Mouse (Mus musculus) midbrain, embryonic 12.5 days (tissue): ENCODE measurements around the gene Lum. TPM values are rescaled to one million over a fixed set of nuclear protein-coding genes. Genes with fewer than 3 reads are reported as not detected.

Experiments
- ATAC-seq: fragments of 200-750 bp; cut with Nextera tagmentation; 2 replicates; pipeline ENCODE4 v1.8.0; 2017; ENCODE audit warnings: low read depth, moderate TSS enrichment, moderate library complexity; ENCODE audit not compliant: low FRiP score
- H3K27ac ChIP-seq: fragments of 300-500 bp; sonication (generic); replicated peaks from 2 replicates; pipeline ENCODE4 v1.5.1; 2016; ENCODE audit warnings: mild to moderate bottlenecking
- H3K27me3 ChIP-seq: fragments of 300-500 bp; sonication (generic); 2 replicates; pipeline ENCODE4 v1.6.1; 2016; ENCODE audit warnings: mild to moderate bottlenecking
- H3K36me3 ChIP-seq: fragments of 300-500 bp; sonication (generic); 2 replicates; pipeline ENCODE4 v1.6.1; 2016
- H3K4me1 ChIP-seq: fragments of 300-500 bp; sonication (generic); 2 replicates; pipeline ENCODE4 v1.6.1; 2016
- H3K4me2 ChIP-seq: fragments of 300-500 bp; sonication (generic); replicated peaks from 2 replicates; pipeline ENCODE4 v1.6.1; 2016; ENCODE audit warnings: mild to moderate bottlenecking, moderate library complexity
- H3K4me3 ChIP-seq: fragments of 300-500 bp; sonication (generic); 2 replicates; pipeline ENCODE4 v1.5.1; 2016; ENCODE audit warnings: mild to moderate bottlenecking
- H3K9ac ChIP-seq: fragments of 300-500 bp; sonication (generic); replicated peaks from 2 replicates; pipeline ENCODE4 v1.6.1; 2016; ENCODE audit warnings: mild to moderate bottlenecking, moderate library complexity
- H3K9me3 ChIP-seq: fragments of 300-500 bp; sonication (generic); 2 replicates; pipeline ENCODE4 v1.6.1; 2016; ENCODE audit warnings: mild to moderate bottlenecking
- WGBS: fragments of 180-500 bp; shearing (Covaris S2); methylation state at CpG from one replicate; pipeline ENCODE4 v1.1.7; 2016; 5-methylcytosine and 5-hydroxymethylcytosine counted together
- polyA plus RNA-seq: library from polyadenylated mRNA; unstranded; fragments of >200 nt; fragmentation: Nextera tagmentation; extraction: Ambion mirVana; gene quantifications from 2 replicates; pipeline ENCODE4 v1.2.1, GENCODE M21; 2016

Gene Lum
- polyA plus RNA-seq, 1 experiment from 2014 or later: 152 TPM

DNA sequence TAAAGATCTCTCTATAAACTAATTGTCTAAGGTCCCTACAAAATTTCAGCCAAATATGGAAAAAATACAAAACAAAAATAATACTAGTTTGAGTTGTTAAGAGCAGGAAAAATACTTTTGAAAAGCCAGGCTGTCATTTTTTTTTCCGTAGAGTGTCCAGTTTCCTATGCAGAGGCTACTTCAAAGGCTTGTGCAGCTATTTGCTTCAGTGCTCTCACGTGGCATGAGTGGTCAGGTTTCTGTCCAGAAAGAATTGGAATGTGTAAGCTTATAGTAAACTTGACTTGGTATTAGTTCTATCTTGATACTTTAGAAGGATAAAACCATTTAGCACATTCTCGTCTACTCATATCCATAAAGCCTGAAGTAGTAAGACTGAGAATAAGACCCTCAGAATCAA is 26.8 kb downstream of the Lum start:
- no peak for ATAC-seq
- Histone ChIP-seq H3K4me1 (no peaks in the 10 kb centered on the region), H3K9me3 (no peaks in the 10 kb centered on the region), H3K4me3 (no peak overlapping the region), H3K36me3 (no peaks in the 10 kb centered on the region), H3K4me2 (no peak overlapping the region), H3K27ac (no peak overlapping the region), H3K27me3 (no peaks in the 10 kb centered on the region), H3K9ac (no peak overlapping the region)
- WGBS: 67% methylated on average over 3 of the region's 3 CpGs

DNA sequence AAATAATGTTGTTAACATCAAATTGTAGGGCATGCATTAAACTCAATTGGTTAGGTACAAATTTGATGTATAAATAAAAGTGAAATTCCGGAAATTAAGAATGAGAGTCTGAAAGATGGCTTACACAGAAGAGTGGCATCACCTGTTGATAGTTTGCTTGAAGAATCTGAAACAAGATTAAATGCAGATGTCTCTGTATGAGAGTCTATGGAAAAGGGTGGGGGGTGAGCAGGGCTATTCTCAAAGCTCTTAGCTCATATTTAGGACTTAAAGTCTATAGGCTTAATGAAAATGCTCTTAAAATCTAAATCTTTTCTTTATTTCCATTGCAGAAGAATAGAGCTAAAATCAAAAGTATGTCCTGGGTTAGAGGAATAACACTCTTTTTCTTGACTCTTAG is 30.8 kb downstream of the Lum start:
- Histone ChIP-seq H3K27me3 (no peaks in the 10 kb centered on the region), H3K4me1 (no peaks in the 10 kb centered on the region), H3K27ac (no peak overlapping the region), H3K4me3 (no peak overlapping the region), H3K9ac (no peak overlapping the region), H3K4me2 (no peak overlapping the region), H3K9me3 (no peaks in the 10 kb centered on the region), H3K36me3 (no peaks in the 10 kb centered on the region)
- WGBS: 71% methylated on average over 1 of the region's 1 CpGs
- no peak for ATAC-seq

DNA sequence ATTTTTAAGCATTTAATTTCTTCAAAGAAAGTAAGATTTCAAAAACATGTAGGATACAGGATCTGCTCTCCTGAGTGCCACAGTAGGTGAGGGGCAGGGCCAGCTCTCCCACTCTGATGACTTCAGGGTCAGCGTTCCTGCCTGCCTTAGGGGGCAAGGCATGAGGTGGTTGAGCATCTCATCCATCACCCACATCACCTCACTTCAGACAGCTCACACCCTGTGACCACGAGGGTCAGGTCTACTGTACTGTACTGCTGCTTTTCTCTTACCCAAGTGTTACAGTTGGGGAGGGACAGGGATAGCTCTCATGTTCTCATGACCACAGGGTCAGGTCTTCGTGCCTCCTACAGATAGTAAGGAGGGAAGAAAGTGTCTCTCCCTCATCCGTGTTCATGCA is 36.8 kb downstream of the Lum start:
- Histone ChIP-seq H3K4me3 (no peak overlapping the region), H3K27ac (no peak overlapping the region), H3K27me3 (no peaks in the 10 kb centered on the region), H3K36me3 (no peaks in the 10 kb centered on the region), H3K9ac (no peak overlapping the region), H3K9me3 (no peaks in the 10 kb centered on the region), H3K4me1 (no peaks in the 10 kb centered on the region), H3K4me2 (no peak overlapping the region)
- WGBS: 82% methylated on average over 4 of the region's 4 CpGs
- ATAC-seq: no peak

DNA sequence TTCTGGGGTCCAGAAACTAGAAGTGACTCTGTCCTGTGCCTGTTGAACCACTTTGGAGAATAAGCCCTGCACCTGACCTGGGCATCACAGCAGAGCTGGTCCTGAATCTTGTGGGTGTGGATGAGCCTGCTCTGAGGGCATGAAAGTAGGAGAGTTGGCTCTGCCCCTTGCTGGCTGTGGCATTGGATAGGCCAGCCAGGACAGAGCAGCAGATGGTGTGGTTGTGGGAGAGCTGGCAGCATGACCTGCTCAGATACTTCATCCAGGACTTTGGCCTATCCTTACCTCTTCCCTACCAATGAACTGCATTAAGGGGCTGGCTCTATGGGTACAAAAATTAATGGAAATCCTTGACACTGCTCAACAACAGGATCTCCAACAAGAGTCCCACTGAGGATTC is 38.3 kb downstream of the Lum start:
- Histone ChIP-seq H3K36me3 (no peaks in the 10 kb centered on the region), H3K27ac (no peak overlapping the region), H3K4me3 (no peak overlapping the region), H3K4me1 (no peaks in the 10 kb centered on the region), H3K9me3 (no peaks in the 10 kb centered on the region), H3K27me3 (no peaks in the 10 kb centered on the region), H3K4me2 (no peak overlapping the region), H3K9ac (no peak overlapping the region)
- ATAC-seq: no peak

DNA sequence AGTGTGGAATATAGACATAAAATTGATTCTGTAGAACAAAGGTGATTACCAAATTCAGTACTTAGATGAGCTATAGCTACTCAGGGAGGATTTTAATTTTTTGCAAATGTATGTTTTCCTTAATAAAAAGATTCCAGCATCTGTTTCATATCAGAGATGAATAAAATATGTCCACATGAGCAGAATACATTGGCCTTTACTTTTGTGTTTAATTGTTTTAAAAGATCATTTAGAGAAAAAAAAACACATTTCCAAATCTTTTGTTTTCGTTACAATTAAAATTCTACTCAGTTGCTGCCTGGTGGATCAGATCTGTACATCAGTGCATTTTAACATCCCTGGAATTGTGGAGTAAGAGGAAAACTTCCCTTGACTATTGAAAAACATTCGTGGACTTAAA is 41.7 kb downstream of the Lum start, which contains the start of gene Kera:
Gene Kera, plus strand, starts transcription at position 301 of the 400 bp plus-strand sequence.
- Histone ChIP-seq H3K4me1 (no peaks in the 10 kb centered on the region), H3K9me3 (no peaks in the 10 kb centered on the region), H3K27ac (no peak within 1 kb of the TSS), H3K4me3 (no peak within 1 kb of the TSS), H3K4me2 (no peak within 1 kb of the TSS), H3K27me3 (no peaks in the 10 kb centered on the region), H3K9ac (no peak within 1 kb of the TSS), H3K36me3 (no peaks in the 10 kb centered on the region)
- 88% methylated on average over 2 of the region's 2 CpGs for WGBS
- no peak for ATAC-seq

Other genes starting within 250 kb of the Lum start
- 42.0 and 57.6 TPM in 2 replicates for gene Dcn, start 85.5 kb upstream of the Lum start, polyA plus RNA-seq
- gene Kera, start 41.8 kb downstream of the Lum start, polyA plus RNA-seq: 0.13 and 0.47 TPM in 2 replicates
- 6.3 and 11.2 TPM in 2 replicates for gene Epyc, start 78.9 kb downstream of the Lum start, polyA plus RNA-seq
- not detected in 2 replicates for gene Ccer1, start 127.9 kb downstream of the Lum start, polyA plus RNA-seq
- not detected in 2 replicates for gene C030005K15Rik, start 161.6 kb downstream of the Lum start, polyA plus RNA-seq